ENCODE assay signal across 8 mouse cellular contexts in genomic region chr5:120301672-120302071, GRCm38 (mm10).
DNase-seq lines count a peak whose midpoint lies in the region; ATAC-seq lines count a peak whose summit lies in the region.

No protein-coding gene starts in this region.

- H3K4me3 ChIP-seq in liver, embryonic 11.5 days (ENCODE audit: low read depth, low read length): peak overlapping the region; percentile 29; the same call in 1 of the 2 replicates
- peak overlapping the region; percentile 35 for H3K4me3 ChIP-seq in embryonic facial prominence, embryonic 14.5 days (ENCODE audit: low read depth, low read length)
- peak overlapping the region; percentile 37 for H3K4me3 ChIP-seq in intestine, embryonic 16.5 days (ENCODE audit: low read length)
- no peak overlapping the region; the same call in 1 of the 2 replicates for H3K4me3 ChIP-seq in neural tube, embryonic 14.5 days (ENCODE audit: low read depth, low read length)

- H3K36me3 ChIP-seq in liver, embryonic 11.5 days (ENCODE audit: control insufficient read depth, insufficient read depth, low read length): no peaks in the 10 kb centered on the region
- no peaks in the 10 kb centered on the region for H3K36me3 ChIP-seq in embryonic facial prominence, embryonic 14.5 days (ENCODE audit: control insufficient read depth, insufficient read depth, low read length)
- no peaks in the 10 kb centered on the region for H3K36me3 ChIP-seq in intestine, embryonic 16.5 days (ENCODE audit: control insufficient read depth, insufficient read depth, low read length)
- no peaks in the 10 kb centered on the region for H3K36me3 ChIP-seq in neural tube, embryonic 14.5 days (ENCODE audit: control insufficient read depth, insufficient read depth, low read length)

- WGBS in liver, embryonic 11.5 days: 4% methylated on average over 16 of the region's 16 CpGs
- 3% methylated on average over 12 of the region's 16 CpGs for WGBS in embryonic facial prominence, embryonic 14.5 days
- WGBS in intestine, embryonic 16.5 days: 5% methylated on average over 16 of the region's 16 CpGs
- WGBS in neural tube, embryonic 14.5 days: 2% methylated on average over 10 of the region's 16 CpGs

- intact Hi-C loops in left cerebral cortex, postnatal 14 days (cut with DNase I): no loop called here

- H3K4me2 ChIP-seq in liver, embryonic 11.5 days: peak overlapping the region; percentile 43
- H3K4me2 ChIP-seq in embryonic facial prominence, embryonic 14.5 days (ENCODE audit: low read depth, low read length): peak overlapping the region; percentile 58
- peak overlapping the region; percentile 55 for H3K4me2 ChIP-seq in intestine, embryonic 16.5 days (ENCODE audit: low read depth, low read length)
- peak overlapping the region; percentile 47 for H3K4me2 ChIP-seq in neural tube, embryonic 14.5 days (ENCODE audit: low read depth, low read length)

- DNase-seq in liver, embryonic 11.5 days (ENCODE audit: low spot score): no peak
- no peak for DNase-seq in liver
- DNase-seq in embryonic facial prominence, embryonic 14.5 days (ENCODE audit: low spot score): no peak
- no peak for DNase-seq in left cerebral cortex, postnatal 14 days (ENCODE audit: low spot score in 2 of 2)
- no peak for DNase-seq in urinary bladder, adult 2 months (ENCODE audit: low spot score)
- no peak for DNase-seq in adrenal gland, postnatal 14 days

- H3K27ac ChIP-seq in liver, embryonic 11.5 days (ENCODE audit: low read depth, low read length): no peak overlapping the region
- no peak overlapping the region for H3K27ac ChIP-seq in embryonic facial prominence, embryonic 14.5 days (replicated peaks; ENCODE audit: low read depth, low read length)
- no peak overlapping the region for H3K27ac ChIP-seq in intestine, embryonic 16.5 days (ENCODE audit: low read length)
- H3K27ac ChIP-seq in neural tube, embryonic 14.5 days (ENCODE audit: low read depth, low read length): peak overlapping the region; percentile 60; the same call in 1 of the 2 replicates

- no peak for ATAC-seq in liver, embryonic 11.5 days (replicated peaks; ENCODE audit: low FRiP score)
- no peak for ATAC-seq in embryonic facial prominence, embryonic 14.5 days (ENCODE audit: low read depth)
- no peak for ATAC-seq in intestine, embryonic 16.5 days
- ATAC-seq in neural tube, embryonic 14.5 days (ENCODE audit: low read depth): no peak

- no peak overlapping the region for H3K9ac ChIP-seq in liver, embryonic 11.5 days (ENCODE audit: low read depth, low read length)
- H3K9ac ChIP-seq in embryonic facial prominence, embryonic 14.5 days (ENCODE audit: low read depth, low read length): no peak overlapping the region; the same call in 1 of the 2 replicates
- H3K9ac ChIP-seq in intestine, embryonic 16.5 days (ENCODE audit: low read depth, low read length): no peak overlapping the region
- peak overlapping the region; percentile 45 for H3K9ac ChIP-seq in neural tube, embryonic 14.5 days (replicated peaks; ENCODE audit: low read depth, low read length)

- H3K27me3 ChIP-seq in liver, embryonic 11.5 days (replicated peaks; ENCODE audit: control insufficient read depth, insufficient read depth, low read length): peaks cover 70% of the 10 kb centered on the region
- peaks cover 78% of the 10 kb centered on the region for H3K27me3 ChIP-seq in embryonic facial prominence, embryonic 14.5 days (replicated peaks; ENCODE audit: control insufficient read depth, insufficient read depth, low read length)
- peaks cover 58% of the 10 kb centered on the region for H3K27me3 ChIP-seq in intestine, embryonic 16.5 days (replicated peaks; ENCODE audit: control insufficient read depth, insufficient read depth, low read length)
- peaks cover 10% of the 10 kb centered on the region; the same call in 1 of the 2 replicates for H3K27me3 ChIP-seq in neural tube, embryonic 14.5 days (ENCODE audit: control insufficient read depth, insufficient read depth, low read length)

- H3K9me3 ChIP-seq in liver, embryonic 11.5 days (ENCODE audit: control insufficient read depth, low read length): no peaks in the 10 kb centered on the region
- H3K9me3 ChIP-seq in embryonic facial prominence, embryonic 14.5 days (ENCODE audit: control insufficient read depth, low read length): no peaks in the 10 kb centered on the region
- no peaks in the 10 kb centered on the region for H3K9me3 ChIP-seq in intestine, embryonic 16.5 days (ENCODE audit: control insufficient read depth, low read length)
- no peaks in the 10 kb centered on the region for H3K9me3 ChIP-seq in neural tube, embryonic 14.5 days (ENCODE audit: control insufficient read depth, low read length)

- H3K4me1 ChIP-seq in liver, embryonic 11.5 days (replicated peaks; ENCODE audit: control insufficient read depth, insufficient read depth, low read length): 0 out of 2 replicates have a peak, but pooled peaks cover 3% of the 10 kb centered on the region
- no peaks in the 10 kb centered on the region; the same call in 1 of the 2 replicates for H3K4me1 ChIP-seq in embryonic facial prominence, embryonic 14.5 days (ENCODE audit: control insufficient read depth, insufficient read depth, low read length)
- peaks cover 7% of the 10 kb centered on the region; the same call in 1 of the 2 replicates for H3K4me1 ChIP-seq in intestine, embryonic 16.5 days (ENCODE audit: control insufficient read depth, insufficient read depth, low read length)
- peaks cover 33% of the 10 kb centered on the region; the same call in 1 of the 2 replicates for H3K4me1 ChIP-seq in neural tube, embryonic 14.5 days (ENCODE audit: control insufficient read depth, insufficient read depth, low read length)
